Mouse (Mus musculus): ENCODE measurements around the gene March8. TPM values are rescaled to one million over a fixed set of nuclear protein-coding genes. Genes with fewer than 3 reads are reported as not detected.

March8 gene
- polyA plus RNA-seq, 1 experiment, result 169 TPM

- TF ChIP-seq POLR2A (IDR thresholded peaks at IDR 0.05; ENCODE audit: borderline replicate concordance, extremely low read depth, insufficient read depth, insufficient read length, poor library complexity, severe bottlenecking) (no peak), CTCF (IDR thresholded peaks at IDR 0.05; ENCODE audit: borderline replicate concordance, extremely low read depth, insufficient read depth, insufficient read length) (no peak)
- DNase-seq (ENCODE audit: low read depth), result no peak
These were observed 89.7 kb downstream of the March8 start for GRCm38 (mm10) chr6:116427552-116427951.

GRCm38 (mm10) chr6:116428282-116428681 lies 90.5 kb downstream of the March8 start:
- DNase-seq (ENCODE audit: low read depth), result no peak

GRCm38 (mm10) chr6:116438864-116439263 lies 101.0 kb downstream of the March8 start:
- TF ChIP-seq CTCF (IDR thresholded peaks at IDR 0.05; ENCODE audit: borderline replicate concordance, extremely low read depth, insufficient read depth, insufficient read length), result no peak
- no peak for DNase-seq (ENCODE audit: low read depth)

More at GRCm38 (mm10) chr6:116428282-116428681, 90.5 kb downstream of the March8 start:
- TF ChIP-seq POLR2A (IDR thresholded peaks at IDR 0.05; ENCODE audit: borderline replicate concordance, extremely low read depth, insufficient read depth, insufficient read length, poor library complexity, severe bottlenecking) (no peak), CTCF (IDR thresholded peaks at IDR 0.05; ENCODE audit: borderline replicate concordance, extremely low read depth, insufficient read depth, insufficient read length) (peak; percentile 30; the same call in 1 of the 2 replicates)

GRCm38 (mm10) chr6:116439531-116439930 lies 101.7 kb downstream of the March8 start:
- TF ChIP-seq CTCF (IDR thresholded peaks at IDR 0.05; ENCODE audit: borderline replicate concordance, extremely low read depth, insufficient read depth, insufficient read length) (no peak), POLR2A (IDR thresholded peaks at IDR 0.05; ENCODE audit: borderline replicate concordance, extremely low read depth, insufficient read depth, insufficient read length, poor library complexity, severe bottlenecking) (no peak)
- DNase-seq (ENCODE audit: low read depth), result no peak

GRCm38 (mm10) chr6:116440447-116440846 lies 102.6 kb downstream of the March8 start:
- DNase-seq (ENCODE audit: low read depth), result no peak
- no peak for TF ChIP-seq POLR2A (IDR thresholded peaks at IDR 0.05; ENCODE audit: borderline replicate concordance, extremely low read depth, insufficient read depth, insufficient read length, poor library complexity, severe bottlenecking)
- TF ChIP-seq CTCF (IDR thresholded peaks at IDR 0.05; ENCODE audit: borderline replicate concordance, extremely low read depth, insufficient read depth, insufficient read length), result no peak

- TF ChIP-seq POLR2A (IDR thresholded peaks at IDR 0.05; ENCODE audit: borderline replicate concordance, extremely low read depth, insufficient read depth, insufficient read length, poor library complexity, severe bottlenecking) (no peak), CTCF (IDR thresholded peaks at IDR 0.05; ENCODE audit: borderline replicate concordance, extremely low read depth, insufficient read depth, insufficient read length) (no peak)
- no peak for DNase-seq (ENCODE audit: low read depth)
These were observed 103.0 kb downstream of the March8 start for GRCm38 (mm10) chr6:116440849-116441248.

- no peak for DNase-seq (ENCODE audit: low read depth)
- TF ChIP-seq CTCF (IDR thresholded peaks at IDR 0.05; ENCODE audit: borderline replicate concordance, extremely low read depth, insufficient read depth, insufficient read length) (no peak), POLR2A (IDR thresholded peaks at IDR 0.05; ENCODE audit: borderline replicate concordance, extremely low read depth, insufficient read depth, insufficient read length, poor library complexity, severe bottlenecking) (no peak)
These were observed 118.0 kb downstream of the March8 start for GRCm38 (mm10) chr6:116455781-116456180.

- TF ChIP-seq POLR2A (IDR thresholded peaks at IDR 0.05; ENCODE audit: borderline replicate concordance, extremely low read depth, insufficient read depth, insufficient read length, poor library complexity, severe bottlenecking) (no peak), CTCF (IDR thresholded peaks at IDR 0.05; ENCODE audit: borderline replicate concordance, extremely low read depth, insufficient read depth, insufficient read length) (no peak)
- DNase-seq (ENCODE audit: low read depth), result no peak
These were observed 118.7 kb downstream of the March8 start for GRCm38 (mm10) chr6:116456482-116456881.

GRCm38 (mm10) chr6:116458728-116459127 lies 120.9 kb downstream of the March8 start:
- DNase-seq (ENCODE audit: low read depth), result no peak
- no peak for TF ChIP-seq CTCF (IDR thresholded peaks at IDR 0.05; ENCODE audit: borderline replicate concordance, extremely low read depth, insufficient read depth, insufficient read length)
- TF ChIP-seq POLR2A (IDR thresholded peaks at IDR 0.05; ENCODE audit: borderline replicate concordance, extremely low read depth, insufficient read depth, insufficient read length, poor library complexity, severe bottlenecking), result no peak

Other genes starting within 250 kb of the March8 start
- gene Tmcc1, start 144.5 kb upstream of the March8 start, polyA plus RNA-seq (2012; rRNA removed), result 50.5 and 56.1 TPM in 2 replicates
- gene Washc2, start 130.0 kb upstream of the March8 start, polyA plus RNA-seq (2012; rRNA removed), result 103 and 105 TPM in 2 replicates
- gene Zfand4, start 73.8 kb upstream of the March8 start, polyA plus RNA-seq (2012; rRNA removed), result 6.5 and 7.7 TPM in 2 replicates
- gene Alox5, start 123.2 kb downstream of the March8 start, polyA plus RNA-seq (2012; rRNA removed), result 0.33 and 0.46 TPM in 2 replicates
- gene Olfr211, start 151.1 kb downstream of the March8 start, polyA plus RNA-seq (2012; rRNA removed), result not detected in 2 replicates
- 0.03 and 0.04 TPM in 2 replicates for gene Olfr212, start 168.5 kb downstream of the March8 start, polyA plus RNA-seq (2012; rRNA removed)
- not detected in 2 replicates for gene Olfr213, start 200.4 kb downstream of the March8 start, polyA plus RNA-seq (2012; rRNA removed)
- gene Gm5580, start 213.1 kb downstream of the March8 start, polyA plus RNA-seq (2012; rRNA removed), result 0.15 TPM in 1 of 2 replicates, not detected in the other
- gene Olfr214, start 216.2 kb downstream of the March8 start, polyA plus RNA-seq (2012; rRNA removed), result not detected in 2 replicates
- 0.01 TPM in 1 of 2 replicates, not detected in the other for gene Olfr215, start 246.2 kb downstream of the March8 start, polyA plus RNA-seq (2012; rRNA removed)

Data from brain, embryonic 14.5 days (tissue).